Mouse (Mus musculus) T-helper 2 cell (primary cell): ENCODE results near the gene Nutf2.

Source experiments
- in situ Hi-C: fragments of 300-600 bp; cut with MboI, MseI; formaldehyde crosslinking; loops from one replicate; pipeline ENCODE4 v1.15.1; 2025; ENCODE audit warnings: high pct_unique_total_duplicates

Gene Nutf2

DNA sequence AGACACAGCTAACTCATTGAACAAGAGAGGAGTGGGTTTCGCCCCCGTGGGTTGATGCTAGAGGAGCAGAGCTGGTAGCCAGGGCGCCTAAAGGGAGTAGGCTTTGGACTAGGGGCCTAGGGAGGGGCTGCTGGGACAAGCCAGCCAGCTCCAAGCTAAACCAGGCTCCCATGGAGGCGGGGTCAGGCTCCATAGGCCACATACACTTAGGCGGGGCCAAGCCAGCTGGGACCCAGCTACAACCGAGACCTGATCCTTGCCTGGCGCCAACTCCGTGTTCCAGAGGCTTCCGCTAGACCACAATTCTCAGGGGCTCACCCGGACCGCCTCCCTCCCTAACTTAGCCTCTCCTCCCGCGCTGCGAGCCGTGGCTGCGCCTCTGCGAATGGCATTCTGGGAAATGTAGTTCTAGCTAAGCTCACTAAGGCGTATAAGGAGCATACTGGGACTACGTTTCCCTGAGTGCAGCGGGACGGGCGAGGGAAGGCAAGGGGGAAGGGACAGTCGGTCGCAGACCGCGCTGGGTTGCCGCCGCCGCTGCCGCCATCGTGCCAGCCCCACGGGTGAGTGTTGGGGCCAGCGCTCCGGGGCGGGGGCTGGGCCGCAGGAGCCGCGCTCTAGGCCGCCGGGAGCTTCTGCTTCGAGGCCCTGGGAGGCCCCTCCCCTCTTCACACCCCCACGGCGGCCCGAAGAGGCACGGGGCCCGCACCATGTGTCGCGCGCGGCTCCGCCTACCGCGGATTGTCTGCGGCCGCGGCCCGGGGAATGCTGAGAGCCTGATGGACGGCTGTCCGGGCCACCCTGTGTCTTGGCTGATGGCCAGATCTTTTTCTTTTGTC lies at the start of gene Nutf2:
Nutf2 (plus strand) TSS at position 438 of the 839 bp plus-strand sequence.
- in situ Hi-C loops = loop anchor here (5.0 kb wide), 1 partner anchor 33 kb away; the partner anchor contains the start of genes Ranbp10 and Tsnaxip1

- in situ Hi-C loops = loop anchor here (25.0 kb wide), 1 partner anchor 1224 kb away; the partner anchor contains the start of gene Pdp2
These were observed 49.3 kb upstream of the Nutf2 start for GRCm38 (mm10) chr8:105811061-105811460.

DNA sequence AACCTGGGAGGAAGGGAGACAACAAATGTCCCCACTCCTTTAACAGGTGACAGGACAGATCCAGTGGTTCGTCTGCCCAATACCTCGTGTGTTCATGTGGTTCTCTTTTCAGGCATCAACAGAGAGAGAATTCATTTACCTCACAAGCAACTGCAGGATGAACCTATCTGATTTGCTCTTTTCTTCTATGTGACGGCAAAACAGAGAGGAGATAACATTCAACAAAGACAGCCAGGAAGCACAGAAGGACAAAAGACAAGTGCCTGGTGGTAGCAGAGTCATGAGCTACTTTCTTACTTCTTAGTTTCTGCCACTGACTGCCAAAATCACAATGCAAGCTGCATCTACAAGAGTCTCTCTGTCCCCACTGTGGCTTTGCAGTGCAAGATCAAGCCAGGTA lies 48.8 kb upstream of the Nutf2 start:
- in situ Hi-C loops = loop anchor here (25.0 kb wide), 1 partner anchor 1224 kb away; the partner anchor contains the start of gene Pdp2

GRCm38 (mm10) chr8:105812511-105812910 lies 47.9 kb upstream of the Nutf2 start:
- in situ Hi-C loops = loop anchor here (25.0 kb wide), 1 partner anchor 1225 kb away; the partner anchor contains the start of gene Pdp2

DNA sequence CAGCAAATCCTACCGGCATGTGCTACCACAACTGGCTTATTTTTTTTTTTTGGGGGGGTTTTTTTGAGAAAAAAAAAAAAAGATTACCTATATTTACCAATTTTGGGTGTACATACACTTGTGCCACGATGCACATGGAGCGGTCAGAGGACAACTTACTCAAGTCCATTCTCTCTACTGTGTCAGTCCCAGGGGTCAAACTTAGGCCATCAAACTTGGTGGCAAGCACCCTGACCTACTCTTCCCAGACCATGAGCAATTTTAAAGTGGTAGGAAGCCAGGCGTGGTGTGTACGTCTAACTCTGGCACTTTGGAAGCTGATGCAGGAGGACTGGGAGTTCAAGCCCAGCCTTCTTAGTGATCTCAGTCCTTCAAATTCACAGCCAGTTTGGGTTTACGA lies 47.1 kb upstream of the Nutf2 start:
- in situ Hi-C loops = loop anchor here (25.0 kb wide), 1 partner anchor 1226 kb away; the partner anchor contains the start of gene Pdp2

GRCm38 (mm10) chr8:105819659-105820058 lies 40.7 kb upstream of the Nutf2 start:
- in situ Hi-C loops = loop anchor here (25.0 kb wide), 1 partner anchor 1232 kb away; the partner anchor contains the start of gene Pdp2

DNA sequence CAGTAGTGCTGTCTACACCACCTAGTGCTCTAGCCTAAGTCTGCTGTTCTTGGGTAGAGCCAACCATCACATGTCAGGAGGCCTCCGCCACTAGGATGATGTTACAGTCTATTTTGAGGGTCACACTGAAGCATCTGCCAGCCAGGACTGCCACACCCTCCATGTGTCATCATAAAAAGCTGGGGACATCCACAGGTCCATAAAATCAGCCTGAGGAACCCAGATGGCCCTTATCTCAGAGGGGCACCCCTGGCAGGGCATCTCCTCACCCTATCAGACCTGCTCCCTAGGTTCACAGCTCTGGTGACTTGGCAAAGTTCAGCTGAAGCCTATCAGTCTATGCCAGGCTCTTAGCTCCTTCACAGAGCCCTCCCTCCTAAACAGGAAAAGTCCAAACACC lies 39.5 kb upstream of the Nutf2 start:
- in situ Hi-C loops = loop anchor here (25.0 kb wide), 1 partner anchor 1234 kb away; the partner anchor contains the start of gene Pdp2

DNA sequence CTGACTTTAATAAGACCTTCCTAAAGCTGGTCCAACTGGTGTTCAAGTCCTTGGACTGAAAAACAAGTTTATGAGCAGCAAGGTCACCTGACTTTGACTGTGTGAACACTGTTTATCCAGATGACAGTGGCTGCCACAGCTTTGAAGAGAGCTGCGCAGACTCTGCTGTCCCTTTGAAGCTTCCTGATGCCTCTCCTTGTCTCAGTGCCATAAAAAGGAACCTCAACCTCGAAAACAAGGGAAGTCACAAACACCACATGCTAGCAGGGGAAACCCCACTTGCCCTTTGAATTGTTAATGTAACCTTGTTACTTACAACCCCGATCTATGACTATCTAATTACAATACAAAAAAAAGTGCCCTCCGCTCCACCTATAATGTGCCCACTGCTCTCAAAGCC lies 34.9 kb upstream of the Nutf2 start:
- in situ Hi-C loops = loop anchor here (5.0 kb wide), 1 partner anchor 37 kb away; the partner anchor contains the start of gene Nutf2

GRCm38 (mm10) chr8:105826379-105826778 lies 34.0 kb upstream of the Nutf2 start:
- in situ Hi-C loops = loop anchor here (5.0 kb wide), 1 partner anchor 36 kb away; the partner anchor contains the start of gene Nutf2

GRCm38 (mm10) chr8:105826861-105827848 lies 33.2 kb upstream of the Nutf2 start, which contains the start of the genes Ranbp10 and Tsnaxip1:
Ranbp10 (minus strand) TSS chr8:105827350.
Tsnaxip1 (plus strand) TSS chr8:105827731.
- in situ Hi-C loops = loop anchor here (5.0 kb wide), 1 partner anchor 35 kb away; the partner anchor contains the start of gene Nutf2

GRCm38 (mm10) chr8:105833740-105834139 lies 26.6 kb upstream of the Nutf2 start:
- in situ Hi-C loops = loop anchor here (5.0 kb wide), 1 partner anchor 94 kb away; no protein-coding TSS in a partner anchor

- in situ Hi-C loops = no loop called here
These were observed 25.1 kb upstream of the Nutf2 start for GRCm38 (mm10) chr8:105835318-105835717.

DNA sequence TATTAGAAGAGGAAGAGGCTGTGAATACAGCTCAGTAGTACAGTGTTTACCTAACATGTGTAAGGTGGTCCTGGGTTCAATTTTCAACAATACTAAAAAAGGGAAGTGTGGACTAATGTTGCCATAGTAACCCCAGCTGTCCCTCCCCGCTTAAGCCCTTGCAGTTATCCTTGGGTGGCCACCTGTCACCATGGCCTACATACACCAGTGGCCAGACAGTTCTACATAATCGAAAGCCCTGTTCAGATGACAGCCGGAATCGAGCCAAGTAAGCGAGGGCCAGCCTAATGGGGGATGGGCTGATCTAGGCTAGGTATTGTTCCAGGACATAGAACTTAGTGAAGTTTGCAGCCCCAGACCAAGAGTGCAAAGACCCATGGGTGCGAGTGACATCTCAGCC lies 23.4 kb upstream of the Nutf2 start:
- in situ Hi-C loops = no loop called here

GRCm38 (mm10) chr8:105839209-105839608 lies 21.2 kb upstream of the Nutf2 start:
- in situ Hi-C loops = no loop called here

DNA sequence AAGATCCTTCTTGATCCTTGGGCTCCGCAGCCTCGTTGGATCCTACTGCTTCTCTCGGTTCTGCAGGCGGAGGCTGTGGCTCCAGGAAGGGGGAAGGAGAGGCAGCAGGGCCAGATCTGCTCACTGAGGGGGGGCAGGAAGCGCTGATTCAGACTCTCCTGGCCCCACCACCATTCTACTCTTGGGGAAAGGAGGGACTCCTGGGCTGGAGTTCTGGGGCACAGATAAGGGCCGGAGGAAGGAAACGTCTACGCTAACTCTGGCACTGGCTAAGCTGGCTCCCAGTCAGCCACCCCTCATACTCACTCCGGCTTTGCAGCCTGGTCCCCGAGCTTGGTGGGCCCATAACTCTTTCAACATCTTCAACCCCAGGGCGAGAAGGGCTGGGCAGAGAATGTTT lies 13.7 kb upstream of the Nutf2 start:
- in situ Hi-C loops = no loop called here

DNA sequence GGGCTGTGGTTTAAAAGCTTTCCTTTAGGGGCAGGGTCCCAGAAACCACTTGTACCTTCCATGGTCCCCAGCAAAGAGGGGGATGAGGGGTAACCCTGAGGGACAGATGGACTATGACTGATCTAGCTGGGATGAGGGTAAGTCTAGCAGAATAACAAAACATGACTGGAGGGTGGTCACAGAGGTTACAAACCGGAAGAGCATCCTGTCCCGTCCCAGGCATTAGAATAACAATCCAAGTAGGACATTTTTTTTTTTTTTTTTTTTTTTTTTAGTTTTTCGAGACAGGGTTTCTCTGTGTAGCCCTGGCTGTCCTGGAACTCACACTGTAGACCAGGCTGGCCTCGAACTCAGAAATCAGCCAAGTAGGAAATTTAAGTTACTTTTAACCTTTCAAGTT lies 10.4 kb upstream of the Nutf2 start:
- in situ Hi-C loops = no loop called here

- in situ Hi-C loops = no loop called here
These were observed 9.8 kb upstream of the Nutf2 start for GRCm38 (mm10) chr8:105850611-105851010.

DNA sequence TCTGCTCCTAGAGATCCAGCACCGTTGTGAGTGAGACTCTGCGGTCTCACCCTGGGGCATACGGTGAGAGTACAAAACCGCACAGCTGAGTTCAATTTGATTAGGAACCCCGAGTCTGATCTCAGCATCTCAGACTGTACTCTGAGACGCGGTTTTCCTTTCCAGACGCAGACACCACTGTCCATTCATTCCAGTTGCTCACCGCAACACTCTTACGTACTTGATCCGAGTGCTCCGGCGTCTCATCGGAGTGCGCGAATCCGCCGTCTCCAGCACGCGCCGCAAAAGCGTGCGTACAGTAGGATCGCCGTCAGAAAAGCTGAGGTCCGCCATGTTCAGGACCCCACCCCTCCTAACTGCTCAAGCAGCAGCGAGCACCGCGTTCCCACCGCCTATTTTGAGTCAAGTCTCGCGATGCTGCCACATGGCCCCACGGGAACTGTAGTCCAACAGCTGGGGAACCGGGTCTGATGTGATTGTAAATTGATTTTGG lies 8.7 kb upstream of the Nutf2 start:
- in situ Hi-C loops = no loop called here

DNA sequence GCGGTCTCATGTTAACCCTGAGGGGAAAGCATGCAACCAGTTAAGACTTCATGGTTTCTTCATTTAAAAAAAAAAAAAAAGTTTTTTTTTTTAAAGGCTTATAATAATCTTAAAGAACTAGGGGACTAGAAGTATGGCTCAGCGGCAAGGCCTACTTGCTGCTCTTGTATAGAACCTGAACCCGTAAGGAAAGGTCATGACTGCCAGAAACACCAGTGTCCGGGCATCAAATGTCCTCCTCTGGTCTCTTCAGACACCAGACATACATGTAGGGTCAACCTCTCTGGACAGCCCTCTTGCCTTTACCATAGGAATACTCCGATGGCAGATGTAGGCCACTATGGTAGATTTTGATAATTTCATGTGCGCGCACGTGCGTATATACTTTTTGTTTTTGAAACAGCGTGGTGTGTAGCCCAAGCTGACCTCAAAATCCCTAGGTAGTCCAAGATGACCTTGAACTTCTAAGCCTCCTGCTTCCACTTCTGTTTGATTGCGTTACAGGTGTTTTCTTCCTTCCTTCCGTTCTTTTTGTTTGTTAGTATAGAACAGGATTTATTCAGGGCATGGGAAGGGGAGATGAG lies 8.1 kb upstream of the Nutf2 start:
- in situ Hi-C loops = no loop called here

GRCm38 (mm10) chr8:105853178-105853577 lies 7.2 kb upstream of the Nutf2 start, which contains the start of gene Cenpt:
Cenpt (minus strand) TSS chr8:105853278.
- in situ Hi-C loops = no loop called here

- in situ Hi-C loops = no loop called here
These were observed 6.1 kb upstream of the Nutf2 start for GRCm38 (mm10) chr8:105854303-105854702.
